Mouse (Mus musculus) heart, adult 9 months (tissue): Measurements from ENCODE around the gene Cacna2d1.

ENCODE experiments used
- DNase-seq, 2 experiments: peaks; one replicate each; pipeline ENCODE4 v3.0.0; 2022; ENCODE audit warnings: low spot score in 2 of 2

Gene Cacna2d1

DNA sequence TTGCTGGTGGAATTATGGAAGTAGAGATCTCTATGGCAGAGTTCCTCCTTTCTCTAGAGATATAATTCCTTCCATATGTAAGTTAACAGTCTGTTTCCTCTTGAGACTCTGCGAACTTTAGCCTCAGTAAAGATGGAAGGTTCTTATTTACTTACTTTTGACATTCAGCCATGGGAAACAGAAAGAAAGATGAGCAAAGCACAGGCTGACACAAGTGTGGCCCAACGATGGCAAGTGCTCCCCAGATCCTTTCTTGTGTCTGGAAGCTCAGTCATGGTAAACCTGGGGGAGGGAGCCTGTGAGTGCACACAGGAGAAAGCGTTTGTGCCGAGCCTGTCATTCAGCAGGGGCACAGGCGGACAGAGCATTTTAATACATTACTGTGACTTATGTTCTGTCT is 48.9 kb downstream of the Cacna2d1 start:
- no peak for DNase-seq

DNA sequence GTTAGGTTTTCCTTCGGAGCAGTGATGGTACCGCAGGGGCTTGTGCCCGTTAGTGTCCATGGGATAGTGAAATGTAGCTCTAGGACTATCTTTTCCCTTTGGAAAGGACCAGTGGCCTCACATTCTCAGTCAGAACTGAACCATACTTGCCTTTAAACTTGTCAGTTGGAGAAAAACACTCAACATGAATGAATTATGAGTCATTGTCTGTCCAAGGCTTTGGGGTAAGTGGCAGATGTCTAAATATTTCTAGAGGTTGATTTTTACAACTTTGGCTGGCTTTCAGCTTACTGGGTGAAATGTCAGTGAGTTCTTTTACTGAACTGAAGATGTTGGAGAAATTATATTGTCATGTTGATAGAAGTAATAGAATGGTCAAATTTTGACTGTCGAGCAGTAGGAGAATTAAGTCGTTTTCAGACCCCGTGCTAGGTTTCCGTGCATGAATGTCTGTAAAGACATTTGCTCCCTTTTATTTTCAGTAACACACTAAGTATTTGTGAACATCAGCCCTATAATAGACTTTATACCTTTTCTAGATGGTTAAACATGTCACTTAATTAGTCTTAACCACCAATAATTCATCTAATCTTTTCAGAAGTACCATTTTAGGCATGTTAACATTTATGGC is 50.9 kb downstream of the Cacna2d1 start:
- DNase-seq = no peak

DNA sequence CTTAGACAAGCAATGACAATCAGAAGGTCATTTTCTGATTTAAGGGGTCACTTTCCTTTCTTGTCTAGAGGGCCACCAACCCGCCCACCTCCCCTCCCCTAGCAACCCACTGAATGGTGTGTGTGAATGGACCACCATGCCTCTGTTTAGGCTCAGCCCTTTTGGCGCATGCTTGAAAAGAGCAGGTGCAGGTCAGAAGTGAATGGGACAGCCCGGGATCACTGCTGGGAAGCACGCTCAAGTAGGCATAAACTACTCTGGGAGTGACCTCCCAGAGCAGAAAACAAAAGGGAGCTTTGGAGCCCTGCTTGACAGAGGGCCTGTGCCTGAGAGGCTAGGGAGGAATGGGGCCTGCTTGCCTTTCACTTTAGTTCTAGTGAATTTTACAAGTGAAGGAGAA is 51.4 kb downstream of the Cacna2d1 start:
- no peak for DNase-seq

DNA sequence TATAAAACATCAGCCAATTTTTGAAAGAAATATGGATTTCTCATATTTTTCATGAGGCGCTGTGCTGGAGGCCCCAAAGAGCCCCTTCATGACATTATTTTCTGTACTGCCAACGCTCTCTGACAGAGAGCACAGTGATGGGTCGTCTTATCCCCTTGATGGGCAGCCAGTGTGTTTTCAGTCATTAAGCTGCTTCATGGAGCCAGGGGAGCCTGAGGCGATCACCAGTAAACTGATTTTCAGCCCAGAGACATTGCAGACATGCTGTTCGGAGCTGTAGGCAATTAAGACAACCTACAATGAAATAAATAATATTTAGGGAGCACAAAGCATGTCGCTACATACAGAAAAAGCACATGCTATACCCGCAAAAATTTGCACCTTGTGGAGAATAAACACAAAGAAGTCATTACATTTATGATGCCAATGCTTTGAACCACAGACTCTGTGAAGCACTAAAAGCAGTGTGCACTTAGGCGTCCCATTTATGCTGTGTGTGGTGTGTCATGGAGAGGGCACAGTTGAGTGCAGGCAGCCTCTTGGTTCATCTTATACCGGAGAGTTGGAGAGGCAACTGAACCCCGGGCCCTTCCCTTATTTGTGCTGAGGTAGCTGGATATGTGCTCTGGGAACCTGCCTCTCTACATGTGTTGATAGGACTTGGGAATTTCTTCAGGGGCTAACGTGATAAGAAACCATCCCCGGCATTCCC is 57.1 kb downstream of the Cacna2d1 start:
- no peak for DNase-seq

DNA sequence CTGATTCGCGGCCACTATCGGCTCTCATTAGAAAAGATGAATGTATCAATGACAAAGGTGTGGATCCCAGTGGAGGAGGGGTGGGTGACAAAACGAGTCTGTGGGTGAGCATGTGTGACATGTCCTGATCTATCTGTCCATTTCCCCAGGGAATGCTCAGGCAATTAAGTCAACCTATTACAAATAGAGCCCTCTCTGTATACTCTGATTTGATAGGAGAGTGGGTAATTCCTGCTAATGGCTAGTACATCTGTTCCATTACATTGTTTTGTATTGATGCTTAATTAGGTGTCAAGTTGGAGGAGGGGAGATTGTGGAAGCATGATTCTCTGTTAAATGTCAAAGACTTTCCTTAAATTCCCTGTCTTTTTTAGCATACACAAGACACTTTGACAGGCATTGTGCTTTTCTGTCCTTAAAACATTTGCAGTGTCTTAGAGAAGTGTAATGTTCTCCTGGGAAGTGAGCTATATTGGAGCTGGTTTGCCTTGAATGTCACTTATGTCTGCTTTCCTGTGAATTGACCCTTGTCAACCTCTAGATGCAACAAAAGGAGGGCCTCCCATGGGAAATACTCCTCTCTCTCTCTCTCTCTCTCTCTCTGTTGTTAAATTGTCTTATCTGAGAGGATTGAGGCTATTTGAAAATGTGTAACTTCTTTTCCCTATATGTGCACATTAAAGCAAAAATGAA is 58.9 kb downstream of the Cacna2d1 start:
- no peak for DNase-seq

DNA sequence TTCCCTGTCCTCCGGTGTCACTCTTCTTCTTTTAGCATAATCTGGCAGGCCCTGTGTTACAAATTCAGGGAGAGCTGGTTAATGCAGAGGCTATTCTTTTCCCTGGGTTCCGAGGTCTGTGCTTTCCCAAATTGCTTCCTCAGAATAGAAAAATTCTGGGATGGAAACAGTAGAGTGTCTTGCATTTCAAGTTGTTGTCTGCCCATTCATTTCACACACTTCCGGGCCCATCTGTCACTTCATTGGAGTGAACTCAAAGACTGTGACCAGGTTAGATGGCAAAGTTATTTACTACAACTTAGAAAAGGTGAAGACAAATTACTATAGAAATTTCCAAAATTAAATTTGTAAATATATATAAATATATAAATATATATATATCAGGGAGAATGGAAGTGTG is 62.7 kb downstream of the Cacna2d1 start:
- no peak for DNase-seq

DNA sequence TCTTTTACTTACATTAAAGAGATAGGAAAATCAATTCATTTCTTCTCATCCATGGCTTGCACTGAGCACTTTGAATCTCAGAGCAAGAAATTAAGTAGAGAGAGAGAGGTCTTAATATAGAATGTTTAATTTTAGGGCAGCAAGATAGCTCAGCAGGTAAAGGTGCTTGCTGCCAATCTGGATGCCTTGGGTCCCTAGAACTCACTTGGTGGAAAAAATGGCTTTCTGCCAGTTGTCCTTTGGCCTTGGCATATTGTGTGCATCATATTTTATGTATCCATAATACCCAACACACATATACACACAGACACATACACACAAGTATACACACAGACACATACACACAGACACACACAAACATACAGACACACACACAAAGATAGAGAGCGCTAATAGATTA is 63.3 kb downstream of the Cacna2d1 start:
- DNase-seq = no peak

DNA sequence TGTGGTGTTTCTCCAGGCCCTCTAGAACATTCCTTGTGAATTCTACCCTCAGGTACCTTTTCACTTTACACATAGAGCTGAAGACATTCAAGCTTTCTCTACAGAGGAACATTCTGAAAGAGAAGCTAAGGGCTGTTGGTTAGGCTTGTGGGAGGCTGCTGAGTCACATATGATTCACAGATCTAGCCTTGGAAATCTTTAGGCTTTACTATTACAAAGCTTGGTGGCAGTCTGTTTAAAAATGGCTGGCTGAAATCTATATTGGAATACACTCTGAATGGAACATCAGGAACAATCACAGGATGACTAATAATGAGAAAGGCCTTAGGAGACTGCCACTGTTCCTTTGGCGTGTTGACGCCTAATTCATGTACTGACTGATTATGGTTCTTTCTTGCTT is 66.4 kb downstream of the Cacna2d1 start:
- DNase-seq = no peak

DNA sequence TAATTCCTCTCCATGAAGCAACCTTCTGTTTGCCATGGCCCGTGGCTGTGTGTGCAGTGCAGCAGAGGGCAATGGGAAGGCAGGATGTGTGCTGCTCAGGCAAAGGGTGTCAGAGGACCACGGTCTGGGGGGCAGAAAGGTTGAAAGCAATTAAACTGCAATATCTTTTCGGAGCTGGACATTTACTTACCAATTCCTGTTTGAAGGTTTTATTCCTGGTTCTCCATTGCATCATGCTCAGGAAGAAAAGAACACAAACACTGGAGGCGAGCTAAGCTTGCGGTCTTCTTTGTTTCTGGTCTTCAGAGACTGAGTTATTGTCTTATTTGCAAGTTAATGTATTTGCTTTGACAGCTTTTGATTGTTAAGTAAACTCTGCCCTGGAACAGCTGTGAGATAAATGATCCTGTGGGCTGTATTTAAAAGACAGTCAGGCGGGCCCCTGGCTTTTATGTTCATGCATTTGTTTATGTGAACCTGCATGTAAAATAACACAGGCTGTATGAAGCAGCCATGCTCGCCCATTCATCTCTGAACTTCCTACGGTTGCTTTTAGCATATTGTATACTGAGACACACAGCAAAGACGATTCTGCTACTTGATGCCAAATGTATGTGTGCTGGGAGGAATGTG is 68.1 kb downstream of the Cacna2d1 start:
- no peak for DNase-seq

DNA sequence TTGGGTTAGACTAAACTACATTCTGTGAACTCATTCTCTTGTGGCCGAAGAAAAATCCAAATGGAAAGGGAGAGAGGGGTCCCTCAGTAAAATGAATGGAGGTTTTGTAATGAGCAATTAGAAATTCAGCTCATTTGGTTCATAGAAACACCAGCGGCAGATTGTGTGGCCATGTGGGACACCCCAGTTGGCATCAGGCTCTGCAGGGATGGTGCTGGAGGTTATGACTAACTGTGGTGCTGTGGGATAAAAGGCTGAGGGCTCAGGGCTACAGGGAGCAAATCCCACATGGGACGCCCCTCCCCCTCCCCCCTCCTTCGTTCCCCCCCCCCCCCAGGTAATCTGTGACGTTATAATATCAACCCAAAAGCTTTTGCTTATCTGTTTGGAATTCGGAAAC is 69.8 kb downstream of the Cacna2d1 start:
- no peak for DNase-seq

DNA sequence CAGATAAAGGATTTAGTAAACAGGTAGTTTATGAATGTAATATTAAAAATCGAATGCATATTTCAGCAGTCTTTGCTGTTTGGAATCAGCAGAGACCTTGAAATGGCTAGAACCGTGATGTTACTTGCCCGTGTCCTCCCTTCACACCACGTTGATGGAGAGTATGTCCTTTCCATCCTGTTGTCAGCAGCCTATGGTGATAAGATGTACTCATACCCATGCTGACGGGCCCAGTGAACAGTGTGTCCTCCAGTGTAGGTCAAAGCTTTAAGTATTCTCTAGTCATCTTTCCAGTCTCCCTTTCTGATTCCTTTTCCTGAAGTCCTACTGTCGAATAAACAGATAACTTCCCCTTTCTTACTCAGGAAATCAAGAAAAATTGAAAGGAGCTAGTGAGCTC is 72.5 kb downstream of the Cacna2d1 start:
- DNase-seq = peak; percentile 21 to 30

DNA sequence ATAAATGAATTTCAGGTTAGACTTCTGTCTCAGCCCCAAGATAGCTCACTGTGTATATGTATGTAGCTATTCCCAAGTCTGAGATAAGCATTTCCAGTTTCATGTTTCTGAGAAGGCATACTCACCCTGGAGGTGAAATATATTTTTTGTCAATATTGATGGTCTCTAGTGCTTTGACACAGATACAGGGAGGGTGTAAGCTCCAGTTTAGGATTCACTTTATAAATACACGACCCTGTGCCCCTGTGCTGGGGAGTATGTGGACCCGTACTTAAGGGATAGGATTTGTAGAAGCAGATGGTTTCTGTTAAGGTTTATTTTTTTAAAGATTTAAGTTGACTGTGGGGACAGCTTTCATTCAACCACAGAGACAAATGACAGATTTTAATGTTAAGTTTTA is 79.2 kb downstream of the Cacna2d1 start:
- no peak for DNase-seq

DNA sequence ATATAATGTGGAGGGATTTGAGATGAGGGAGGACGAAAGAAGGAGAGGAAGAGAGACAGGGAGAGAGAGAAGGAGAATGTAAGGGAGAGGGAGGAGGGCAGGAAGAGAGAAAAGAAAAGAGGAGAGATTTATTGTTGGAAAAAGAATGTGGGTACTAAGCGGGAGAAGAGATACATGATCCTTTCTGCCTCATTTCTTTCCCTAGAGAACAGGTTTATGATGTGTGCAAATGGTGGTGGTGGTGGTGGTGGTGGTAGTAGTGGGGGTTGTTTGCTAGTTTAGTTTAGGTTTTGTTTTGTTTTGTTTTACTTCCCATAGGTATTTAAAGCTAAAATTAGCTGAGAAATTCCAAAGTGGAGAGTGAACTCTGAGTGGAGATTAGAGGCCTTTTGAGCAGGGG is 79.9 kb downstream of the Cacna2d1 start:
- no peak for DNase-seq

DNA sequence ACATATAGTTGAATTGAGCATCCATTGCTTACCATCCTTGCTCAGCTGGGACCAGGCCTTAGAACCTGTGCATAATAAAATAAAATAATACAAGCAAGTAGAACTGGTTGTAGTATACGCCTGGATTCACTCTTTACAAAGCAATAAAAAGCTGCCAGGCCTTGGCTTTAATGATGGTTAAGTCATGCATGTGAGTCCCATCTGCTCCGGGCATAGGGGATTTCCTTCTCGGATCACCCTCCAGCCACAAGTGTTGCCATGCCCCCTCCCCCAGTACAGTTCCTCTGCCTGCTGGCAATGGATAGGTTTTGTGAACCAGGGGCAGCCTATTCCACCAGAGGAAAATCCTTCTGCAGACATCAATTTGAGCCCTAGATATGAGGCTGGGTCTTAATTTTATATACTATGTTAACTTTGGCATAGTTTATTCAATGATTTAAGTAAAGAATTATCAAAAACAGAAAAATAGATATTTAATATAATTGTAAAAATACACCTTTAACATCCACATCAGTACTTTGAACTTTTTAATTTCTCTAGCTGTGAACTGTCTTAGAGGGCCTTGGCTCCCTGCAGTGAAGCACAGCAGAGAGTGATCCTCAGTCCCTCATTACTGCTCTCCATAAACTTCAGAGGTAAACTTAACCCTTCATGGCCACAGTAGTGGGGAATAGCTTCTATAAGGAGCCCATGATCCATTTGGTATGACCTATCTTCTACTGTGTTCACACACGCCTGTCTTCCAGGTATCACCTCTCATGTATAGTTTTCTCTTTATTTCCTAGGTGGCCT is 90.3 kb downstream of the Cacna2d1 start:
- no peak for DNase-seq

DNA sequence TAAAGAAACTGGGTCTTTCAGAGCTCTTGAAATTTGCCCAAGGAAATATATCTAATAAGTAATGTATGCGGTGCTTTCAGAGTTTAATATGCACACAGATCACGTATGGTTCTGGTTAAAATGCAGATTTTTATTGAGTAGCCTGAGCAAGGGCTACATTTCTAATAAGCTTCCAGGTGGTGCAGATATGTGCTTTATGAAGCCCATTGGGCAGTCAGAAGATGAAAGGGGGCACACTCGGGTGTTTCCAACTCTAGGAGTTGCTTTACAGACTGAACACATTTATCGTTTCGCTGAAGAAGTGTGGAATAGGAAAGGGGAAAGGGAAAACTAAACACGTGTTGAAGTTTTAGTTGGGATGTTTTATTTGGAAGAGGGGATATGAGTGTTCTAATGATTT is 94.4 kb downstream of the Cacna2d1 start:
- DNase-seq = no peak

DNA sequence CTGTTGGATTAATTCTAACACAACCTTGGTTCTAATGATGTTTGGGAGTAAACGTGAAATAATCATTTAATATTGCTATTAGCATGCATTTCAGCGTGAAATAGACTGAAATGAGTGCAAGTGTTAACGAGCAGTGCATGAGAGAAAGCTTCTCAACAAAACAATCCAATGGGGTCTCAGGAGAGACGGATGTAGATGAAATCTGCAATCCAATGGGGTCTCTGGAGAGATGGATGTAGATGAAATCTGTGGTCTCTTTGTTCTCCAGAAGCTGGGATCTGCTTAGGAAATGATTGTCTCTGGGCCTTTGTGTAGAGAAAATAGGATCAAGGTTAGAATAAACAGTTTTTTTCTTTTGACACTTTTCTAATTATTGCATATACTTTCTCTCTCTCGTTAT is 95.0 kb downstream of the Cacna2d1 start:
- no peak for DNase-seq

DNA sequence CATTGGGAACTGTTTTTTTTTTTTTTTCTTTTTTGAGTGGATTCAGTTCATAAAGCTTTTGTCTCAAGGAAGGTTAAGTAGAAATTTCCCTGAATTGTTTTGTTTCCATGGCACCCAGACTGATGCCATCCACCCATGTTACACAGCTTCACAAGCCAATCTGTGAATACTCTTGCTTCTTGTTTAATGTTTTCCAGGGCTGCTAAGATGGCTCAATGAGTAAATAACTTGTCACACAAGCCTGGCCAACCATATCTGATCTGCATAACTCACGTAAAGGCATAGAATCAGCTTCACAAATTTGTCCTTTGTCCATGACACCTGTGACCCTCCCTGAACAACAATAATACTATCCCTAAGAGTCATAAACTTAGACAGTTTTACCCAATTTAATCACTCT is 99.1 kb downstream of the Cacna2d1 start:
- DNase-seq = no peak

DNA sequence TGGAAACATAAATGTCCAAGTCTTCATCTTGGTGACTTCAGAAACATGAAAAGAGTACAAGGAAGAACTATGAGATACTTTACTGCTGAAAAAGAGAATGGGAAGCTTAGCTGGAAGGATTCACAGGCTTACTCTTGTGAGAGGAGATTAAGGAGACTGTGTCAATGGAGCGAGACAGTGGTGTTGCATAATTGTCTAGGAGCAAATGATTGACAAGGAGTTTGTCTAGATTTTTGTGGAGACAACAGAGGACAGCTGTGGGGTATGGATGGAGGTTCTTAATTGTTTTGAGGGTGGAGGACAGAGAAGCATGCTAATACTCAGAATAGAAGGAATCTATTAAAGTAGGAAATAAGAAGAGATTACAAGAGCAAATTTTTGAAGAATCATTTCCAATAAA is 100.8 kb downstream of the Cacna2d1 start:
- DNase-seq = no peak

DNA sequence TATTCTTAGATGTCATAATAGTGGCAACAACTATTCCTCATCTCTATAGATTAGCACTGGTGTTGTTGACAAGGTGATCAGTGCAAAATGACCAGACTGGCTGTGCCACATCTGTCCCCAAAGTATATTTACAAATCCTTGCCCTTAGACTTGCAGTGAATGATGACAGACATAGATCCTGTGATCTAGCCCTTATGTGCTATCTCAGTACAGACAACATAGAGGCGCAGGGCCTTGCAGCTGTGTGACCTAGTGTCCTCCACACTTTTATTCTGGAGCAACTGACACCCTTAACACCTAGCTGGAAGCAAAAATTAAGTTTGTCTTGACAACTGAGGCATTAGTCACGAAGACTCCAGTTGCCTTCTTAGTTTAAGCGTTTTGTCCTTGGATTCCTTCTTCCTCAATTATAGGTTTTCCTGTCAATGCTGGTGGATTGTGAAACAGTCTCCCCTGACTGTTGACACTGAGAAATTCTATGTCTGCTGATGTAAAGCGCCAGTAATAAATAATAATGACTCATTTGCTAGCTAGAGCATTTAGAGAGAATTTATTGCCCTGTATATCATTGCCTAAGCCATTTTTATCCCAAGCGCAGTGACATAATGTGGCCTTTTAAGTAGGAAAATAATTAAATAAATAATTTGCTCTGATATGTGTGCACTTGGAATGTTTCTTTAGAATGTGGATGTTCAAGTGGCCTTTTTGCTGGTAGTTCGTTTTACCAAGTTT is 110.8 kb downstream of the Cacna2d1 start:
- DNase-seq = no peak

DNA sequence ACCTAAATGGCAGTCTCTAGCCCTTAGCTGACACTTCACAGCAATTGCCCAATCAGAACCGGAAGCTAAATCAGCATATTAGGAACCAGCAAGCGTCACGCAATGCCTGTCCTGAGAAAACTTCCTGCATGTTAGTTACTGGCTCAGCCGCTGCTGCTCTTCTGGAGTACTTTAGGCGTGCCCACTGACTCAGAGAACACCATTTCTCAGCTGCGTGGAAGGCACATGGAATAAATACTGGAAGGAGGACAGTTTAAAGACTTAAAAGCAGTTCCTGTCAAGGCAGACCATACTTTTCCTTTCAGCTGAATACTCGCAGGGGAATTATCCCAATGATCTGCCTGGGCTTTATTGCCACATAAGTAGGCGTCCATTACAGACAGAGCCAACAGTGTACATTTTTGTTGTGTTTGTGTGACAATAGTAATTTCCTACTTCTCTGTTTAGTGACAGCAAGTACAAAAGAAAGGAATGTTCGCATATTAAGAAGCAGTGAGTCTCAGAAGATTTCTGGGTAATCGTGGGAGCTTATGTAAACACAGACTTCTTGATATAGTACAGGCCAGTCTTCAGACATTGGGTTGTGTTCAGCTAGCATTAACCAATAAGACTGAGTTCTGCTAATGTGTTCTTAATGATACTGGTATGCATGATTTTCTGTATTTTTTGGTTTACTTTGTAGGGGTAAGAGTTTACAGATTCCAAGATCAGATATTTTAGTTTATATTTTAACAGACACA is 113.1 kb downstream of the Cacna2d1 start:
- DNase-seq = peak; percentile 51 to 61

DNA sequence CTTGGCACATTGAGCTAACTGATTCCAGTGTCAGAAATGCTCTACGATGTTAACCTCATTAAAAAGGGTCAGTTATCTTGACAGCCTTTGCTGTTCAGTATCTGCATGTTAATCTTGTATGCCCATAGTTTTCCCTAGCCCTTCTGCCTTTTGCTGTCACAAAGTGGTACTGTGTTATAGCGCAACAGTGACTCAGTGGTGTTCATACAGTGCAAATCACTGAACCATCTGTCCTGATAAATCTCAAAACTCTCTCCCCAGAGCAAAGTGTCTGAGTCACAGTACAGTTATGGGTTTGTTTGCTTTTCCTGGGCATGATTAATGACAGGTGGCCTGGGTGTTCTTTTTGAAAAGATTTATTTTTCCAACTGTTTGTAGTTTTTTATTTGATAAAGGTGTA is 122.3 kb downstream of the Cacna2d1 start:
- DNase-seq = no peak
